Mouse (Mus musculus) A20 (cell line): ENCODE data around the gene Ankrd13a.
A peak's percentile ranks its signal among the peaks of the same experiment; 100 is the strongest.

Experiments
- DNase-seq: peaks from one replicate; pipeline ENCODE4 v3.0.0-alpha.2; 2011; ENCODE audit warnings: low read depth, low spot score

Ankrd13a gene

DNA sequence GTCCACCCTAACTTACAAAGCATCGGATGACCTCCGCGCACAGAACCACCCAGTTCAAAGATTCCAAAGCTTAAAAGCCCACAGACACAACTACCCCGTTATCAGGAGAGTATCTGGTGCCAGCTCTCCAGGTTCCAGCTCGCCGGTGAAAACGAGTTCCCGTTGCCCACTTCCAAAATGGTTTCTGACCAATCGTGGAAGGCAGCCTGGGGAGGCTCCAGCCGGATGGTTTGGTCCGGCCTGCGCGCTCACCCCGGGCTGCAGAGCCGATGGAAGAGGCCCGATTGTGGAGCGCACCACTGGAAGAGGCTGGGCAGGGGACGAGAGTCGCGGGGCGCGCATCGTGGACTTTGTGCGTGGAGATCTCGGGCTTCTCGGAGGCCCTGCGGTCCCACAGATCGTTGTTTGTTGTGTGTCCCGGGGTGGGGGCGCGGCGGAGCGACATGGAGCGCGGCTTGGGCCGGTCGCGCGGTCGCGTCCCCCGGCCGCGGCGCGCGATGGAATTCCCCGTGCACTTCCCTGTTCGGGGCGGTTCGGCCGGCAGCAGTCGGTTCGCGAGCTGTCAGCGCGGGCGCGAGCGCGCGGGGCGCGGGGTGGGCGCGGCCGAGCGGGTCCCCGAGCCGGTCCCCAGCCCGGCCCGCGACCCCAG lies at the start of gene Ankrd13a:
Gene Ankrd13a, plus strand, starts transcription at position 275 of the 649 bp plus-strand sequence.
- peak; percentile 95 for DNase-seq

- no peak for DNase-seq
These were observed 46.3 kb upstream of the Ankrd13a start for GRCm38 (mm10) chr5:114728160-114728559.

DNA sequence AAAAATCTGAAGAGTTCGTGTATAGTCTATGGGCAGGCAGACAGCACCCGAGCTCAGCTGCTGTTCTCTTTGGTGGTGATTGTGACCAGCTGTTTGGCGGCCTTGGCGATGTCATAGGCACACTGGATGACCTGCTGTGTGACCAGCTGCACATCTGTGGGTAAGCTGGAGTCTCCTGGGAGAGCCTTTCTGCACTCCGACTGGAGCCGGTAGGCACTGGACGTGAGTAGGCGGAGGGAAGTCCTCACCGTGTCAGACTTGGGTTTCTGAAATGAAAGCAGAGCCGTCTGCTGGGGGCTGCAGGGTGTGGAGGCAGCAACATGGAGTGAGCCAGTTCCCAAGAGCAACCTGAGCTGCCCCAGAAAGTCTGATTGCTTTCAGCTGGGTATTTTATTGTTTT lies 44.3 kb upstream of the Ankrd13a start:
- DNase-seq, result no peak

DNA sequence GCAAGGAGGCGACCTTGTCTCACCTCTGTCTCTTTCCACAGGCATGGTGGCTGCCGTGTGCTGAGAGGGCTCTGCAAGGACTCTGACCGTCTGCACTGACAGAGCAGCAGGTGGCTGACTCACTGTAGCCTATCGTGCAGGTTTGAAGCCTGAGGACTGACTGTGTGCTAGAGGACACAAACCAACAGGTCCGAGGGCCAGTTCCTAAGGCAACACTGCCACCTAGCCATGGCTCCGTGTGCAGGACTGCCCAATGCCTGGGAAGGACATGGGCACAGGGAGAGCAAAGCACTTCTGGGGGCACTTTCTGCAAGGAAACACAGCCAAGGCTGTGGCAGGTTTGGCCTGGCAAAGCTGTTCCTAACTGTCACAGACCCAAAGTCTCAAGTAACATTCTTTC lies 43.0 kb upstream of the Ankrd13a start:
- no peak for DNase-seq

GRCm38 (mm10) chr5:114731969-114732368 lies 42.5 kb upstream of the Ankrd13a start:
- no peak for DNase-seq

DNA sequence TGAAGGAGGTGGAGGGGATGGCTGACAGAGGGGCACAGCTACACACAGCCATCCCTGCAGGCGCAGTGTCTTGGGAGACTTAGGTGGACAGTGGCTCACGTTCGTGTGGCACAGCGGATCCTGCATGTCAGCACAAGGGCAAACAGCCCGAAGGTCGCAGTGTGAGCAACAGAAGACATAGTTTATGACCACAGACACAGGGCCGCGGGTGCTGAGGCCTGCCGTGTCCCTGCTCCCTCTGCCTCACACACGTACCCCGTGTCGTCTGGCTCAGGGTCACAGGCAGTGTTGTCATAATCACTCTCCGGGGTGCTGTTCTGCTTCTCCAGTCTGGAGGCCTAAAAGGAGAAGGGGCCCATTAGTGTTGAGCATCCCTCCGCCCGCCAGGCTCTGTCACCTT lies 40.9 kb upstream of the Ankrd13a start:
- DNase-seq, result no peak

DNA sequence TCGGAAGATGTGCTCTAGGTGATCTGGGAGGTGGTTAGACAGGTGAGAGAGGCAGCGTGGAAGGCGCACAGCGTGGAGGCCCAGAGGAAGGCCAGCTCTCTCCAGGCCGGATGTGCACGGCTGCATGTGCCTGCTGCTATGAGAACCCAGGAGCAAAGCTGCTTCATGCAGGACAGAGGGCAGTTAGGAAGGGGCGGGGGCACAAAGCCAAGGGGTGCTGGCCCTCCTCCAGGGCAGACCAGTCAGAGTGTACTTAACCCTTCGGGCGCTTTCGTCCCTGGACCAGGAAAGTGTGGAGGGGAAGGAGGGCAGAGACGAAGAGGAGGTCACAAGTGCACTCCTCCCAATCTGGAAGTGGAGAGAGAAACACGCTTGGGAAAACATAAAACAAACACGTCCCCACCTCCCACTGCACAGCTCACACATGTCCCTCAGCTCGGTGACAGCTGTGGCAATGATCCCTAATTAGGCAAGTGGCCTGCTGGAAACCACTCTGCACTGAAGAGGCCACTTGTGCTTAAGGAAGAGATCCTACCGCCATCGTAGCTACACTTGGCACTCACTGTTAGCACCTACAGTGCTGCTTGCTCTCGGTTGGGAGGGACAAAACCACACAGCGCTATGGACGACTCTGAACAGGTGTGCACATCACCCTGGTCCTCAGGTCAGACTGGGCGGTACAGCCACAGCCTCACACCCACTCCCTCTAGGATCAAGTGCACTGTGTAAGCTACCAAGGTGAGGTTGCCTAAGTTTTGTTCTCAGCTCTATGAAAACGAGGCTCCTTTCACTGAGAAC lies 37.2 kb upstream of the Ankrd13a start:
- no peak for DNase-seq

DNA sequence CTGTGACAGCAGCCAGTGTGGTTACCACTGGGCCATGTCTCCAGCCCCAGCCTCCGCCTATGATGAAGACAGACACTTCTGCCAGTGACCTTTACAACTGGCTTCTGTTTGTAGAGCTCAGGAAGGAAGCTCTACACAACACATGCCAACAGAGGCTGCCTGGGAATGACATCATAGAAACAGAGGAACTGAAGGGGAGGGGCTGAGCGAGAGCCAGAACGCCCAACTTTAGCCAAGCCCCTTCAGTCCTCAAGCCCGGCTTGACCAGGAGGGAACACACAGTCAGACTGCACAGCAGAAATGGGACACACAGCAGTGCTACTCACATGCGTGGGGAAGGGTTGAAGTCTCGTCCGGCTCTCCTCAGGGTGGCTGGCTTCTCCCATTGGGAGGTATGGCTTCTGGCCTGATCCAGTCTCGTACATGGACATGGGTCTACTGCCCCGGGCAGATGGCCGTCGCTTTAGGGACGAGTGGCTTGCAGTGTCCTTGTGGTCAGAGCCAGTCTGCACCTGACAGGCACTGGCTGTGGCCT lies 35.7 kb upstream of the Ankrd13a start:
- no peak for DNase-seq

- no peak for DNase-seq
These were observed 33.9 kb upstream of the Ankrd13a start for GRCm38 (mm10) chr5:114740595-114740994.

DNA sequence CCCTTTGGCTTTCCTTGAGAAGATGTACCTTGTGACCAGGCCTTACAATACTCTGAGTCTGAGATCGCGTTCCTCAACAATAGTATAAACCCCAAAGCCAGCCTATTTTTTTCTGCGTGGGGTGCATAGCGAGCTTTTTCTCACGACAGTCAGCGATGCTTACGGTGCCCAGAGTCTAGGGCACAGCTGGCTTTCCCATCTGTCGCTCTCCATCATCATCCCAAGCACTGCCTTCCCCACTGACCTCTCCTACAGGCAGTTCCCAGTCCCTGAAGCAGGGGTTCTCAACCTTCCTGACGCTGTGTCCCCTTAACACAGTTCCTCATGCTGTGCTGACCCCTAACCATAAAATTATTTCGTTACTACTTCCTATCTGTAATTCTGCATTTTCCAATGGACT lies 31.9 kb upstream of the Ankrd13a start:
- no peak for DNase-seq

DNA sequence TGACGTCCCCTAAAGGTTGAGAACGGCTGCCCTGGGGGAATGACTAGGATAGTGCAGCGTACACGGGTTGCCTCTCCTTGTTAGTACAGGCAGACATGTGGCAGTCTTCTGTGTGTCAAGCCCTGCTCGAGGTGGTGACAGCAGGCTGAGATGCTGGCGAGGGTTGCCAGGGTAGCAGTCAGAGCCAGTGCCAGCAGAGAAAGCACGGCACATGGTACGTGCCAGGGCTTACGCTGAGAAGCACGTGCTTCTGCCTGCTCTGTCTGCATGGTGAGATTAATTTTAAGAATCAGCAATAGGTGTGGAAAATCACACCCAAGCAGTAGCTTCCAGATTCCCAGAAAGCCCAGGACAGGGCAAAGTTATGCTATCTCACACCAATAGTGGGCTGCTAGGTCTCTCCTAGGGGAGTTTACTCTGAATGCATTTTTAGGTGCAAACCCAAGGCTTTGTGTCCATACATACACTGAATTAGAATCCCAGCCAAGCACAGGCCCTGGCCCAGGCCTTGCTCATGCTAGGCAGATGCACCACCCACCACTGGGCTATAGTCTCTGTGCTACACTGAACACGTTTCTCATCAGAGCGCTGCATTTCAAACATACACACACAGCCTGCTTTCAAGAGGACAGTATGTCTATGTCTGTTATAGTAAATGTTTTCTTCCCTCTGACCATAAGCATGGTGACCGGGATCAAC lies 31.3 kb upstream of the Ankrd13a start:
- DNase-seq, result no peak

GRCm38 (mm10) chr5:114743697-114744090 lies 30.8 kb upstream of the Ankrd13a start:
- DNase-seq, result no peak

- no peak for DNase-seq
These were observed 28.9 kb upstream of the Ankrd13a start for GRCm38 (mm10) chr5:114745581-114745980.

DNA sequence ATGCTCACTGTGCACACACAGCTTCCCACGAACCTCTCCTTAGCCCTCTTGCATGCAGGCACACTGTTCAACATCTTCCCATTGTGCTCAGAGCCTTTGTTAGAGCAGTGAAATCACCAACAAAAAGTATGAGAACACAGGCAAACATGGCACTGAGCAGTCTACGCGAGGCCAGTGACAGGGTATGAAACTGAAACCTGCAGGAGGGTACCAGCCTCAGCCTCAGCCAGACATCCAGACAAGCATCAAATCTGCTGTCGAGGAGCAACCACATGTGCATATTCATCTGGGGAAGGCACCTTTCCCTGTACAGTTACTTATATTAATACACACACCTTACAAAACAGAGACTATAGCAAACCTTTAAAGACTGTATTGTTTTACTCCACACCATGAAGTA lies 27.6 kb upstream of the Ankrd13a start:
- DNase-seq, result peak; percentile 64

DNA sequence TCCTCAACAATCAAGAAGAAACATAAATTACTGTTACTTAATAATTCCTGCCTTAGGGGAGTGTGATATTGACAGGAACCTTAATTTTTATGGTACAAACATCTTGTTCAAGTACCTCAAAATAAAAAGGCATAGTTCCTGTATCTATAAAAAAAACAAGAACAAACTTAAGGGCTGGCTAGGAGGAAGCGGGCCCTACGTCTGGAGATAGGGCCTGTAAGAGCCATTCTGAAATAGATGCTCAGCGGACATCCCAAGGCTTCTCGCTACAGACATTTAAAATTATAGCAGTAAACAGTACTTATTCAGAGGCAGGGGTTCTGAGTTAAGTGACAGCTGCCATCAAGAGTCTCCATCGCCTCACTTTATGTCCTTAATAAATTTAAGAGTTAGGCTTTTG lies 27.0 kb upstream of the Ankrd13a start:
- DNase-seq, result peak; percentile 65

DNA sequence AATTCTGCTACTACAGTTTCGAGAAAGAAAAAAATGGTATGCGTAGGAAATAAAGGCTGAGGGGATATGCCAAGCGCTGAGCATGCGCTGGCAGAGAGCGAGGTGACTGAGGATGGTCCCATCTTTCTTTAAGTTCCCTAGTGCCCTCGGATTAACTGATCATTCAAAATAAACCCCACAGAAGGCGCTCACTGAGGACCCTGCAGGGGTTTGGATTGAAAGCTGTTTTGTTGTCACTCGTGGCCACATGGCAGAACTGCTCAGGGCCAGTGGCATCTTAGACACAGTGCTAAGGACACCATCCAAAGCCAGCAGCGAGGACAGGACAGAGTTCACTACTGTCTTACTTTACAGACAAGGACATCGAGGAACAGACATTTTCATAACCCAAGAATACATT lies 24.2 kb upstream of the Ankrd13a start:
- no peak for DNase-seq

GRCm38 (mm10) chr5:114752397-114752796 lies 22.1 kb upstream of the Ankrd13a start:
- no peak for DNase-seq

DNA sequence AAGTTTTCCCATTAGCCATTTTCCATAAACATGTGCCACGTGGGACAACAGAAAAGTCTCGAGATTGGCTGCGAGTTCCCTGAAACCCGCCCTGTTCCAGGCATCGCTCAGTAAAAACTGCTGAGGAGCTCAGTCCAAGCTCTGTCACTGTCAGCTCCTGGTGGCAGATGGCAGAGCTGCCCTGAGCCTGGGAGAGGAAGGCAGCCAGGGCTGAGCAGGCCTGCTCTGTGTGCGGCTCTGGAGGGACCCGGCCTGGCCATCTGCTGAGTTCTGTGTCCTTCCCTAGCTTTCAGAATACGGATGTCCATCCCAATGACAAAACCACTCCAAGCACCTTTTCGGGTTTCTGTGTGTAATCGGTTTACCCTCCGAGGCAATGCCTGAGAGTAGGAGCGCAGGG lies 21.1 kb upstream of the Ankrd13a start:
- no peak for DNase-seq

DNA sequence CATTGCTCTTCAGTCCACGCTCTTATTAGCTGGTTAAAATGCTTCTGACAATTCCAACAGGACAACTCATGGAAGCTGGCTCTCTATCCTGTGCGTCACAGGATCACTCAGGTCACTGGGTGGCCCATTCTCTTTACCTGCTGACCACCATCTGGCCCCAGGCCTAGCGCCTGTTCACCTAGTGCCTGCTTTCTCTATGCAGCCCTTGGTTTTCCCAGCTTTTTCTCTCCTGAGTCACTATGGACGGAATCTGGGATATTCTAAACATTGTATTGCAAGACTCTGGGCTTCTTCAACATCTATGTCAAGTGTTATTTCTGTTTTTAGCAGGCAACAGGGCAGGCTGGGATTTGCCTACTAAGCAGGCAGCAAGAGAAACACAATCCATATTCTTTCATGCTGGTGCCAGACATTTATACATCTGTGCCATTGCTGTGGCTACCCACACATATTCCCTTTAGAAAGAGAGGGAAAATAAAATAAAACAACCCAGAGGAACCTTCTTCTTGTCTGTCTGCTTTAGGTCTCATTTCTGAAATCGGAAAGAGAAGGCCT lies 14.9 kb upstream of the Ankrd13a start:
- no peak for DNase-seq

- DNase-seq, result no peak
These were observed 12.5 kb upstream of the Ankrd13a start for GRCm38 (mm10) chr5:114761980-114762379.

- DNase-seq, result peak; percentile 38
These were observed 9.4 kb upstream of the Ankrd13a start for GRCm38 (mm10) chr5:114764812-114765735.
